Mouse (Mus musculus): ENCODE data around the gene Scamp3. TPM values are rescaled to one million over a fixed set of nuclear protein-coding genes. Genes with fewer than 3 reads are reported as not detected.

Scamp3 gene
- polyA plus RNA-seq, 1 experiment from 2014 or later: 108 TPM

GRCm38 (mm10) chr3:89228180-89228549 is 50.9 kb downstream of the Scamp3 start:
- WGBS: under 1% methylated on average over 18 of the region's 20 CpGs
- H3K9me3 ChIP-seq: no peaks in the 10 kb centered on the region
- H3K36me3 ChIP-seq: peaks cover 3% of the 10 kb centered on the region
- H3K9ac ChIP-seq: peak overlapping the region; percentile 47; the same call in 1 of the 2 replicates
- H3K4me1 ChIP-seq: peaks cover 29% of the 10 kb centered on the region
- no peak for ATAC-seq (ENCODE audit: insufficient number of reproducible peaks, insufficient read depth, low FRiP score, low TSS enrichment)
- H3K27ac ChIP-seq: peak overlapping the region; percentile 80
- peaks cover 19% of the 10 kb centered on the region; the same call in 1 of the 2 replicates for H3K27me3 ChIP-seq
- H3K4me3 ChIP-seq: peak overlapping the region; percentile 46
- H3K4me2 ChIP-seq (replicated peaks): peak overlapping the region; percentile 95

- 20% methylated on average over 10 of the region's 10 CpGs for WGBS
- Histone ChIP-seq H3K27me3 (peaks cover 19% of the 10 kb centered on the region; the same call in 1 of the 2 replicates), H3K36me3 (no peaks in the 10 kb centered on the region), H3K4me2 (replicated peaks) (peak within 1 kb of the TSS; percentile 95), H3K27ac (peak within 1 kb of the TSS; percentile 80), H3K4me3 (peak within 1 kb of the TSS; percentile 46), H3K9ac (peak within 1 kb of the TSS; percentile 47; the same call in 1 of the 2 replicates), H3K4me1 (peaks cover 29% of the 10 kb centered on the region), H3K9me3 (no peaks in the 10 kb centered on the region)
- ATAC-seq (ENCODE audit: insufficient number of reproducible peaks, insufficient read depth, low FRiP score, low TSS enrichment): no peak
Observed at GRCm38 (mm10) chr3:89228836-89229235, 51.6 kb downstream of the Scamp3 start, which contains the start of gene Muc1. Gene Muc1 (plus strand): TSS chr3:89229057.

- peaks cover 29% of the 10 kb centered on the region for H3K4me1 ChIP-seq
- H3K36me3 ChIP-seq: no peaks in the 10 kb centered on the region
- no peak overlapping the region for H3K4me3 ChIP-seq
- no peak overlapping the region for H3K4me2 ChIP-seq (replicated peaks)
- no peak for ATAC-seq (ENCODE audit: insufficient number of reproducible peaks, insufficient read depth, low FRiP score, low TSS enrichment)
- no peaks in the 10 kb centered on the region for H3K9me3 ChIP-seq
- 53% methylated on average over 4 of the region's 4 CpGs for WGBS
- peaks cover 19% of the 10 kb centered on the region; the same call in 1 of the 2 replicates for H3K27me3 ChIP-seq
- H3K9ac ChIP-seq: no peak overlapping the region
- no peak overlapping the region for H3K27ac ChIP-seq
Observed at GRCm38 (mm10) chr3:89229276-89229675, 52.0 kb downstream of the Scamp3 start.

- WGBS: 86% methylated on average over 2 of the region's 2 CpGs
- H3K4me2 ChIP-seq (replicated peaks): no peak overlapping the region
- no peaks in the 10 kb centered on the region for H3K9me3 ChIP-seq
- peaks cover 19% of the 10 kb centered on the region; the same call in 1 of the 2 replicates for H3K27me3 ChIP-seq
- H3K4me3 ChIP-seq: no peak overlapping the region
- no peak for ATAC-seq (ENCODE audit: insufficient number of reproducible peaks, insufficient read depth, low FRiP score, low TSS enrichment)
- no peak overlapping the region for H3K27ac ChIP-seq
- no peak overlapping the region for H3K9ac ChIP-seq
- peaks cover 26% of the 10 kb centered on the region for H3K4me1 ChIP-seq
- H3K36me3 ChIP-seq: no peaks in the 10 kb centered on the region
Observed at GRCm38 (mm10) chr3:89230561-89230960, 53.3 kb downstream of the Scamp3 start.

GRCm38 (mm10) chr3:89231345-89231744 is 54.1 kb downstream of the Scamp3 start:
- Histone ChIP-seq H3K9me3 (no peaks in the 10 kb centered on the region), H3K27ac (no peak overlapping the region), H3K9ac (no peak overlapping the region), H3K27me3 (peaks cover 19% of the 10 kb centered on the region; the same call in 1 of the 2 replicates), H3K4me1 (peaks cover 19% of the 10 kb centered on the region), H3K4me3 (no peak overlapping the region), H3K4me2 (replicated peaks) (no peak overlapping the region), H3K36me3 (no peaks in the 10 kb centered on the region)
- WGBS: 71% methylated on average over 7 of the region's 7 CpGs
- ATAC-seq (ENCODE audit: insufficient number of reproducible peaks, insufficient read depth, low FRiP score, low TSS enrichment): no peak

GRCm38 (mm10) chr3:89231772-89232275 is 54.6 kb downstream of the Scamp3 start:
- 71% methylated on average over 16 of the region's 16 CpGs for WGBS
- H3K36me3 ChIP-seq: no peaks in the 10 kb centered on the region
- no peak overlapping the region for H3K4me3 ChIP-seq
- peaks cover 19% of the 10 kb centered on the region; the same call in 1 of the 2 replicates for H3K27me3 ChIP-seq
- H3K9me3 ChIP-seq: no peaks in the 10 kb centered on the region
- H3K27ac ChIP-seq: no peak overlapping the region
- ATAC-seq (ENCODE audit: insufficient number of reproducible peaks, insufficient read depth, low FRiP score, low TSS enrichment): no peak
- H3K9ac ChIP-seq: no peak overlapping the region
- peaks cover 14% of the 10 kb centered on the region for H3K4me1 ChIP-seq
- no peak overlapping the region for H3K4me2 ChIP-seq (replicated peaks)

MicroRNAs encoded within 50 kb of the gene (microRNA counts, 519-probe panel; counts per million panel counts)
- microRNA mmu-miR-92b: 460 counts per million, percentile 65 among the panel's probes with 10 or more counts

Small RNA genes within 50 kb of the gene (microRNA-seq; reads per million reads assigned to microRNA genes)
- gene Mir92b: 1,086 reads per million, percentile 78 among the genes with 10 or more reads in this experiment

Other genes with a start within 250 kb of the Scamp3 start
- 25.5 TPM in 2 replicates for gene Ash1l, start 226.9 kb upstream of the Scamp3 start, polyA plus RNA-seq (2016; fragmentation: Nextera tagmentation; extraction: Ambion mirVana)
- 153 and 156 TPM in 2 replicates for gene Dap3, start 226.3 kb upstream of the Scamp3 start, polyA plus RNA-seq (2016; fragmentation: Nextera tagmentation; extraction: Ambion mirVana)
- gene Rusc1, start 84.2 kb upstream of the Scamp3 start, polyA plus RNA-seq (2016; fragmentation: Nextera tagmentation; extraction: Ambion mirVana): 26.5 and 33.7 TPM in 2 replicates
- gene Gm43738, start 76.4 kb upstream of the Scamp3 start, polyA plus RNA-seq (2016; fragmentation: Nextera tagmentation; extraction: Ambion mirVana): not detected in 2 replicates
- gene Fdps, start 75.5 kb upstream of the Scamp3 start, polyA plus RNA-seq (2016; fragmentation: Nextera tagmentation; extraction: Ambion mirVana): 258 and 265 TPM in 2 replicates
- gene Pklr, start 41.3 kb upstream of the Scamp3 start, polyA plus RNA-seq (2016; fragmentation: Nextera tagmentation; extraction: Ambion mirVana): 0.27 and 1.0 TPM in 2 replicates
- 3.9 and 4.4 TPM in 2 replicates for gene Hcn3, start 17.3 kb upstream of the Scamp3 start, polyA plus RNA-seq (2016; fragmentation: Nextera tagmentation; extraction: Ambion mirVana)
- 51.3 and 52.6 TPM in 2 replicates for gene Clk2, start 12.7 kb upstream of the Scamp3 start, polyA plus RNA-seq (2016; fragmentation: Nextera tagmentation; extraction: Ambion mirVana)
- 30.9 and 37.2 TPM in 2 replicates for gene Fam189b, start 5.7 kb downstream of the Scamp3 start, polyA plus RNA-seq (2016; fragmentation: Nextera tagmentation; extraction: Ambion mirVana)
- 33.2 and 34.9 TPM in 2 replicates for gene Gba, start 25.5 kb downstream of the Scamp3 start, polyA plus RNA-seq (2016; fragmentation: Nextera tagmentation; extraction: Ambion mirVana)
- 42.6 and 46.2 TPM in 2 replicates for gene Thbs3, start 37.7 kb downstream of the Scamp3 start, polyA plus RNA-seq (2016; fragmentation: Nextera tagmentation; extraction: Ambion mirVana)
- 208 and 211 TPM in 2 replicates for gene Mtx1, start 49.6 kb downstream of the Scamp3 start, polyA plus RNA-seq (2016; fragmentation: Nextera tagmentation; extraction: Ambion mirVana)
- gene Muc1, start 51.6 kb downstream of the Scamp3 start, polyA plus RNA-seq (2016; fragmentation: Nextera tagmentation; extraction: Ambion mirVana): 0.78 and 1.6 TPM in 2 replicates
- gene Krtcap2, start 68.5 kb downstream of the Scamp3 start, polyA plus RNA-seq (2016; fragmentation: Nextera tagmentation; extraction: Ambion mirVana): 297 and 306 TPM in 2 replicates
- 6.2 and 7.7 TPM in 2 replicates for gene Trim46, start 68.8 kb downstream of the Scamp3 start, polyA plus RNA-seq (2016; fragmentation: Nextera tagmentation; extraction: Ambion mirVana)
- gene Dpm3, start 81.9 kb downstream of the Scamp3 start, polyA plus RNA-seq (2016; fragmentation: Nextera tagmentation; extraction: Ambion mirVana): 101 and 103 TPM in 2 replicates
- 56.6 and 62.0 TPM in 2 replicates for gene Slc50a1, start 93.1 kb downstream of the Scamp3 start, polyA plus RNA-seq (2016; fragmentation: Nextera tagmentation; extraction: Ambion mirVana)
- 32.6 and 36.1 TPM in 2 replicates for gene Efna1, start 103.7 kb downstream of the Scamp3 start, polyA plus RNA-seq (2016; fragmentation: Nextera tagmentation; extraction: Ambion mirVana)
- gene Efna3, start 145.5 kb downstream of the Scamp3 start, polyA plus RNA-seq (2016; fragmentation: Nextera tagmentation; extraction: Ambion mirVana): 12.8 and 15.8 TPM in 2 replicates
- gene Efna4, start 160.6 kb downstream of the Scamp3 start, polyA plus RNA-seq (2016; fragmentation: Nextera tagmentation; extraction: Ambion mirVana): 47.1 and 48.8 TPM in 2 replicates
- gene Adam15, start 172.5 kb downstream of the Scamp3 start, polyA plus RNA-seq (2016; fragmentation: Nextera tagmentation; extraction: Ambion mirVana): 42.7 and 45.5 TPM in 2 replicates
- gene Dcst2, start 184.5 kb downstream of the Scamp3 start, polyA plus RNA-seq (2016; fragmentation: Nextera tagmentation; extraction: Ambion mirVana): 0.13 and 0.38 TPM in 2 replicates
- 0.32 and 0.57 TPM in 2 replicates for gene Dcst1, start 187.8 kb downstream of the Scamp3 start, polyA plus RNA-seq (2016; fragmentation: Nextera tagmentation; extraction: Ambion mirVana)
- 0.83 and 1.9 TPM in 2 replicates for gene Zbtb7b, start 217.3 kb downstream of the Scamp3 start, polyA plus RNA-seq (2016; fragmentation: Nextera tagmentation; extraction: Ambion mirVana)
- gene Lenep, start 225.3 kb downstream of the Scamp3 start, polyA plus RNA-seq (2016; fragmentation: Nextera tagmentation; extraction: Ambion mirVana): 0.09 and 0.64 TPM in 2 replicates
- gene Flad1, start 234.4 kb downstream of the Scamp3 start, polyA plus RNA-seq (2016; fragmentation: Nextera tagmentation; extraction: Ambion mirVana): 30.3 TPM in 2 replicates
- gene Cks1b, start 240.9 kb downstream of the Scamp3 start, polyA plus RNA-seq (2016; fragmentation: Nextera tagmentation; extraction: Ambion mirVana): 480 and 499 TPM in 2 replicates
- gene Shc1, start 241.0 kb downstream of the Scamp3 start, polyA plus RNA-seq (2016; fragmentation: Nextera tagmentation; extraction: Ambion mirVana): 94.5 and 97.5 TPM in 2 replicates

All from embryonic facial prominence, embryonic 12.5 days (tissue).